Mouse (Mus musculus): ENCODE data around the gene Sept3. TPM values are rescaled to one million over a fixed set of nuclear protein-coding genes. Genes with fewer than 3 reads are reported as not detected.

Gene Sept3
- polyA plus RNA-seq, 1 experiment from 2014 or later = 3.0 TPM

DNA sequence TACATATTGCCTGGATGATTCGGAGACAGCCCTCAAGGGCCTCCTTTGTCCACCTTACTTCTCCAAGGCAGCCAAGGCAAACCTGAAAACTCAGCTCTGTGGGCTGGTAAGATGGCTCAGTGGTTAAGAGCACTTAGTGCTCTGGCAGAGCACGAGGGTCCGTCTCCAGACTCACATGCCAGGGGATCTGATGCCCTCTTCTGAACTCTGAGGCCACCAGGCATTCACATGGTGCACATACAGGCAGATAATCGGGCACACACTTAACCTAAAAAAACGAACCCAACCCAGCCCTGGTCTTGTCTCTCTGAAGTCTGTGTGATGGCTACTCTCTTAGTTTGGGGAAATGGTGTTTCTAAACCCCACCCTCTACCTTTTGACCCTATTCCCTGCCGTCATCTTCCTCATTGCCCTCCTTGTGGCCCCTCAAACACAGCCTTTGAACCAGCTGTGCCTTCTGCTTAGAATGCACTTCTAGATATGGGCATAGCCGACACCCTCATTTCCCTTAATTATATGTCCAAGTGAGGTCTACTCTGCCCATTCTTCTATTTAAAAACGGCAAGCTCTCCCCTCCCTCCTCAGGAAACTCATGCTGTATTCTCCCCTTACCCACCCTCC, 65.1 kb downstream of the Sept3 start:
- peaks cover 9% of the 10 kb centered on the region; the same call in 1 of the 2 replicates for H3K4me1 ChIP-seq (replicated peaks; ENCODE audit: control insufficient read depth, insufficient read depth, low read length)
- peak overlapping the region; percentile 78; the same call in 1 of the 2 replicates for H3K4me2 ChIP-seq (replicated peaks; ENCODE audit: low read depth)
- H3K27ac ChIP-seq (ENCODE audit: low read depth, low read length) = 0 out of 2 replicates have a peak overlapping the region, but pooled peaks have one; percentile 94
- H3K4me3 ChIP-seq (ENCODE audit: low read depth, low read length) = no peak overlapping the region
- peaks cover 22% of the 10 kb centered on the region for H3K36me3 ChIP-seq (ENCODE audit: control insufficient read depth, insufficient read depth)
- WGBS = 49% methylated on average over 8 of the region's 8 CpGs
- no peaks in the 10 kb centered on the region for H3K9me3 ChIP-seq (ENCODE audit: control insufficient read depth)
- H3K9ac ChIP-seq (ENCODE audit: low read depth, low read length) = no peak overlapping the region
- no peak for TF ChIP-seq CTCF (IDR thresholded peaks at IDR 0.05; ENCODE audit: low read depth)
- no peak for ATAC-seq
- H3K27me3 ChIP-seq (replicated peaks; ENCODE audit: control insufficient read depth, insufficient read depth, low read length) = no peaks in the 10 kb centered on the region

DNA sequence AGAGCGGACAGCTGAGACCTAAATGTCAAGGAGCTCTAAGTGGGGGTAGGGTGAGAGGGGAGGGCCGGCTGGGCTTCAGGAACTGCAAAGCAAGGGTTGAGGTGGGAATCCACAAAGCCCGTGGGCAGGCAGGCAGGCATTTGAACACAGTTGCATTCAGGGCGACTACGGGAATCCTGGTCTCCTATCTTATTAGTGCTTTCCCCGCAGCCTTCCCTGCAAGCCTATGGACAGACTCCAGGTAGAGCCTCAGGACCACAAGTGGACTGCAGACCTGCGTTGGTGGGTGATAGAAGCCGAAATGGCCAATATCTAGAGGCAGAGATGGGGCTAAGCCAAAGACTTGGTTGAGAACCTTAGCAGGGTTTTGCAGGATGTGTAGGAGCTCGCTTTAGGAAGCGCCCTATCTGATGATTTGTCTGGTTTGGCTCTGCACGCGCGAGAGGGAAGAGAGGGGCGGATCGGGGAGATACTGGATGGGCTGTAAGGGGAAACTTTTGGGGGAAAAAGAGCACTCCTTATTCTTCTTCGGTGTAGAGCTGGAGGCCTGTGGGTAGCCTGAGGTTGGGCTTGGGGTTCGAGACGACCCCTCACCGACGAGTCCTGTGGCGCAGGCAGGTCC, 65.8 kb downstream of the Sept3 start:
- H3K27me3 ChIP-seq (replicated peaks; ENCODE audit: control insufficient read depth, insufficient read depth, low read length) = no peaks in the 10 kb centered on the region
- TF ChIP-seq CTCF (IDR thresholded peaks at IDR 0.05; ENCODE audit: low read depth) = no peak
- peaks cover 14% of the 10 kb centered on the region for H3K36me3 ChIP-seq (ENCODE audit: control insufficient read depth, insufficient read depth)
- 38% methylated on average over 21 of the region's 21 CpGs for WGBS
- H3K4me1 ChIP-seq (replicated peaks; ENCODE audit: control insufficient read depth, insufficient read depth, low read length) = peaks cover 9% of the 10 kb centered on the region; the same call in 1 of the 2 replicates
- peak overlapping the region; percentile 94 for H3K27ac ChIP-seq (ENCODE audit: low read depth, low read length)
- H3K9me3 ChIP-seq (ENCODE audit: control insufficient read depth) = no peaks in the 10 kb centered on the region
- peak overlapping the region; percentile 71 for H3K9ac ChIP-seq (ENCODE audit: low read depth, low read length)
- ATAC-seq = no peak
- peak overlapping the region; percentile 43 for H3K4me3 ChIP-seq (ENCODE audit: low read depth, low read length)
- H3K4me2 ChIP-seq (replicated peaks; ENCODE audit: low read depth) = peak overlapping the region; percentile 78

GRCm38 (mm10) chr15:82341036-82341501, 66.4 kb downstream of the Sept3 start:
- peak overlapping the region; percentile 94 for H3K27ac ChIP-seq (ENCODE audit: low read depth, low read length)
- under 1% methylated on average over 40 of the region's 40 CpGs for WGBS
- peak; percentile 34 for TF ChIP-seq CTCF (IDR thresholded peaks at IDR 0.05; ENCODE audit: low read depth)
- no peaks in the 10 kb centered on the region for H3K9me3 ChIP-seq (ENCODE audit: control insufficient read depth)
- H3K27me3 ChIP-seq (replicated peaks; ENCODE audit: control insufficient read depth, insufficient read depth, low read length) = no peaks in the 10 kb centered on the region
- H3K4me2 ChIP-seq (replicated peaks; ENCODE audit: low read depth) = peak overlapping the region; percentile 78
- ATAC-seq = no peak
- H3K9ac ChIP-seq (ENCODE audit: low read depth, low read length) = peak overlapping the region; percentile 71
- H3K4me1 ChIP-seq (replicated peaks; ENCODE audit: control insufficient read depth, insufficient read depth, low read length) = peaks cover 9% of the 10 kb centered on the region; the same call in 1 of the 2 replicates
- H3K36me3 ChIP-seq (ENCODE audit: control insufficient read depth, insufficient read depth) = peaks cover 8% of the 10 kb centered on the region
- peak overlapping the region; percentile 43 for H3K4me3 ChIP-seq (ENCODE audit: low read depth, low read length)

DNA sequence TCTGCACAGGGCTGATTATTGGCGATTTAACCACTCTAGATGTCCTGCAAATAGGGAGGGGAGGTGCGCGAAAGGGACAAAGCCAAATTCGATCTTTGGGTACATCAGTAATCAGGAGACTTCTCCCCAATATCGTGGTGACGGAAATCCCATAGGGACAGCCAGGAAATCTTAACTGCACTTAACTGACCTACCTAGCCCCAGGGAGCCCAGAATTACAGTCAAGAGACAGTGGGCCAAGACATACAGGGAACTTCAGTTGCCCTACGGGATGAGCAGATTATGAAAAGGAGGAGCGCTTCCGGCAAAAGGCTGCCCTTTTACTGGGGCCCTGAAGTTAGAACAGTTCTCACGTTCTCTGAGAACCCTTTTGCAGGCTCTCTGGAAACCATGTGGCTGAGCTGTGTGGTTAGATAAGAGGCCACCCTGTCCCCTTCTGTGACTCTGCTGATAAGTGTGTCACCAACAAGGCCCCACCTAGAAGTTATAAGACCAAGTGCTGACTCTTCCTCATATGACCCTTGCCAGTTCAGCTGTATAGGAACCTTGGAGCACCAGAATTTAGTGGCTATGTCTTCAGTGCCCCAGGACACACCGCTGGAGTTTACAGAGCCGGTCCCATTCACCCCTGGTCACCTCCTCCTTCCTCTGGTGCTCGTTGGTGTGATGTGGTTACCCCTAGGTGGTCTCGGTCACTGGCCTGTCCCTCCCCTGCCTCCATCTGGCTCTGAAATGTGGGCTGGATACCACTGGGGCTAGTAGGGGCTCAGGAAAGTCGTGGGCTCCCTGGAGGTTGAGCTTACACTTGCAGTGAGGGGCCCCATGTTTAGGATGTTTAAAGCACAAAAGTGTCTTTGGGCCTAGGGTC, 67.2 kb downstream of the Sept3 start:
- H3K36me3 ChIP-seq (ENCODE audit: control insufficient read depth, insufficient read depth) = no peaks in the 10 kb centered on the region; the same call in 1 of the 2 replicates
- H3K9ac ChIP-seq (ENCODE audit: low read depth, low read length) = peak overlapping the region; percentile 71
- H3K9me3 ChIP-seq (ENCODE audit: control insufficient read depth) = no peaks in the 10 kb centered on the region
- TF ChIP-seq CTCF (IDR thresholded peaks at IDR 0.05; ENCODE audit: low read depth) = no peak
- peaks cover 9% of the 10 kb centered on the region; the same call in 1 of the 2 replicates for H3K4me1 ChIP-seq (replicated peaks; ENCODE audit: control insufficient read depth, insufficient read depth, low read length)
- no peak for ATAC-seq
- H3K27me3 ChIP-seq (replicated peaks; ENCODE audit: control insufficient read depth, insufficient read depth, low read length) = no peaks in the 10 kb centered on the region
- WGBS = 35% methylated on average over 15 of the region's 15 CpGs
- peak overlapping the region; percentile 43 for H3K4me3 ChIP-seq (ENCODE audit: low read depth, low read length)
- peak overlapping the region; percentile 94 for H3K27ac ChIP-seq (ENCODE audit: low read depth, low read length)
- peak overlapping the region; percentile 78 for H3K4me2 ChIP-seq (replicated peaks; ENCODE audit: low read depth)

- 77% methylated on average over 5 of the region's 5 CpGs for WGBS
- no peak overlapping the region for H3K4me3 ChIP-seq (ENCODE audit: low read depth, low read length)
- H3K4me1 ChIP-seq (replicated peaks; ENCODE audit: control insufficient read depth, insufficient read depth, low read length) = peaks cover 11% of the 10 kb centered on the region; the same call in 1 of the 2 replicates
- peak overlapping the region; percentile 94 for H3K27ac ChIP-seq (ENCODE audit: low read depth, low read length)
- no peak overlapping the region for H3K9ac ChIP-seq (ENCODE audit: low read depth, low read length)
- TF ChIP-seq CTCF (IDR thresholded peaks at IDR 0.05; ENCODE audit: low read depth) = no peak
- H3K27me3 ChIP-seq (replicated peaks; ENCODE audit: control insufficient read depth, insufficient read depth, low read length) = no peaks in the 10 kb centered on the region
- no peaks in the 10 kb centered on the region for H3K36me3 ChIP-seq (ENCODE audit: control insufficient read depth, insufficient read depth)
- H3K4me2 ChIP-seq (replicated peaks; ENCODE audit: low read depth) = no peak overlapping the region
- no peaks in the 10 kb centered on the region for H3K9me3 ChIP-seq (ENCODE audit: control insufficient read depth)
- ATAC-seq = no peak
These were observed 67.8 kb downstream of the Sept3 start for GRCm38 (mm10) chr15:82342543-82342935.

Data from intestine, postnatal 0 days (tissue).